Mouse (Mus musculus) spleen, adult 2 months (tissue): ENCODE results near the gene Eml4.

Experiments
- CTCF ChIP-seq: fragments of 200-500 bp; IDR thresholded peaks from 2 replicates; pipeline ENCODE4 v1.5.1; 2011; ENCODE audit warnings: mild to moderate bottlenecking, inconsistent platforms; ENCODE audit not compliant: insufficient read depth, insufficient read length, insufficient replicate concordance; ENCODE audit errors: extremely low read depth
- POLR2A ChIP-seq: fragments of 200-500 bp; IDR thresholded peaks from 2 replicates; pipeline ENCODE4 v1.6.1; 2011; ENCODE audit warnings: low read depth, low read length, inconsistent platforms

DNA sequence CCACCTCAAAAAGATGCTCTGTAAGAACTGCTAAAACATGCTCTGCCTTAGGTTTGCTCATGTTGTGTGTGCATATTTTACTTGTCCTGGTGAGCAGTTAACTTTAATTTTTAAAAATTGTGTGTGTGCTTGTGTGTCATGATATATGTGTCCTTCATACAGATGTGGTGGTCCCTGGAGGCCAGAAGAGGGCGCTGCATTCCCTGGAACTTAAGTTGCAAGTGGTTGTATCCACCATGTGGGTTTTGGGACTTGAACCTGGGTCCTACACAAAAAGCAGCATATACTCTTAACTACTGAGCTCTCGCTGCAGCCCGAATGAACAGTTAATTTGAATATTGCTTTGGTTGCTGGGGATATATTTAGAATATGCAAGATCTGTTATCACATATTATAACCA lies 36.4 kb downstream of the Eml4 start:
- TF ChIP-seq POLR2A (no peak), CTCF (no peak)
